Mouse (Mus musculus) liver, embryonic 14.5 days (tissue): ENCODE data around the gene Mink1.

Experiments used
- CTCF ChIP-seq: IDR thresholded peaks from 2 replicates; pipeline ENCODE4 v1.5.1; 2016; ENCODE audit warnings: antibody characterized with exemption, low read depth, control low read depth
- EP300 ChIP-seq: IDR thresholded peaks from 2 replicates; pipeline ENCODE4 v1.6.1; 2016; ENCODE audit warnings: antibody characterized with exemption, low read depth

DNA sequence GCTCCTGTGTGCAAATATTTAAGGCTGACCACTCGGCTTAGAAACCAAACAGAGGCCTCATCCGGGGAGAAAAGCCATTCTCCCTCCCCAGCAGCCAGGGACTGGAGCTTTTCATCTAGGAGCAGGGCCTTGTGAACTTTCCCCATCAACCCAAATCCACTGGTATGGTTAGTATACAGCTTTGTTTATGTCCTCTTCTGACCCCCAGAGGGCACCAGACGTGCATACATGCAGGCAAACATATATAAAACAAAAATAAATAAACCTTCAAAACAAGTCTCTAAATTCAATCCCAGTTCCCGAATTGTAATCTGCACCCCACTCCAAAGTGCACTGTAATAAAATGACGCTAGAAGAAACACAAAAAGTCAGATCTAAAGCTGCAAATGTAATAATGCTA lies 66.9 kb downstream of the Mink1 start:
- peak; percentile 62 for TF ChIP-seq CTCF
- no peak for TF ChIP-seq EP300
